Mouse (Mus musculus) liver, postnatal 0 days (tissue): ENCODE data around the gene Brdt.

ENCODE experiments used
- CTCF ChIP-seq: sonication (generic); IDR thresholded peaks from 2 replicates; pipeline ENCODE4 v1.5.1; 2016; ENCODE audit warnings: antibody characterized with exemption, low read depth
- EP300 ChIP-seq: IDR thresholded peaks from 2 replicates; pipeline ENCODE4 v1.6.1; 2016; ENCODE audit warnings: antibody characterized with exemption, low read depth, mild to moderate bottlenecking

DNA sequence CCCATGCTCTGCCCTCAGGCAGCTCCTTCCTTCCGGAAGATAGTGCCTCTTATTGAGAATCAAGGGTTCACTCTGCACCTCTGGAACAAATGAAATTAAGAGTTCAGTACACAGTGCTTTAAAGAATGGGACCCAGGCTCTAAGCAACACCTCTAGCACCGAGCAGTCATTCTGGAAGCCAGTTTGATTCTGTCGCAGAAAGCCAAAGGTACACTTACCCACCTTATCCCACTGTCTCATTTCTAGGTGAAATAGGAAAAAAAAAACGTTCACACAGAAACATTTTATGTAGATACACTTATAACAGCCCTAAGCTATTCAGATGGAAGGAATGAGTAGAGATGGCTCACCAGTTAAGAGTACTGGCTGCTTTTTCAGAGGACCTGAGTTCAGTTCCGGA is 71.5 kb downstream of the Brdt start, which contains the start of gene Ephx4:
- TF ChIP-seq EP300 (no peak), CTCF (no peak)
